Mouse (Mus musculus) thymus, adult 2 months (tissue): ENCODE data around the gene Pigk. TPM values are rescaled to one million over a fixed set of nuclear protein-coding genes. Genes with fewer than 3 reads are reported as not detected.

Experiments
- DNase-seq: peaks from one replicate; pipeline ENCODE4 v3.0.0; 2021
- H3K27ac ChIP-seq: fragments of 200-500 bp; 2 replicates; pipeline ENCODE4 v1.5.1; 2012; ENCODE audit warnings: low read length, control low read depth; ENCODE audit not compliant: control insufficient read depth, insufficient read depth
- H3K27me3 ChIP-seq: fragments of 200-500 bp; 2 replicates; pipeline ENCODE4 v1.6.1; 2012; ENCODE audit warnings: mild to moderate bottlenecking, low read length, moderate library complexity, mixed read lengths; ENCODE audit not compliant: control insufficient read depth, insufficient read depth
- H3K36me3 ChIP-seq: fragments of 200-500 bp; 2 replicates; pipeline ENCODE4 v1.6.1; 2012; ENCODE audit warnings: mild to moderate bottlenecking, low read length, moderate library complexity; ENCODE audit not compliant: control insufficient read depth, insufficient read depth
- H3K4me1 ChIP-seq: fragments of 200-500 bp; replicated peaks from 2 replicates; pipeline ENCODE4 v1.6.1; 2012; ENCODE audit warnings: low read length; ENCODE audit not compliant: control insufficient read depth, insufficient read depth
- H3K4me3 ChIP-seq: fragments of 200-500 bp; 2 replicates; pipeline ENCODE4 v1.5.1; 2012; ENCODE audit warnings: mild to moderate bottlenecking, low read length, control low read depth, moderate library complexity; ENCODE audit not compliant: control insufficient read depth, insufficient read depth
- CTCF ChIP-seq: fragments of 200-500 bp; IDR thresholded peaks from 2 replicates; pipeline ENCODE4 v1.5.1; 2012; ENCODE audit warnings: mild to moderate bottlenecking, control low read depth, low read length, moderate library complexity, borderline replicate concordance; ENCODE audit not compliant: control insufficient read depth, poor library complexity, insufficient read depth; ENCODE audit errors: extremely low read depth
- POLR2A ChIP-seq: fragments of 200-500 bp; IDR thresholded peaks from 2 replicates; pipeline ENCODE4 v1.6.1; 2012; ENCODE audit warnings: mild to moderate bottlenecking, low read length, control low read depth, moderate library complexity; ENCODE audit not compliant: control insufficient read depth, poor library complexity, insufficient read depth; ENCODE audit errors: extremely low read depth
- WGBS: fragments of 180-500 bp; shearing (Covaris S2); methylation state at CpG from one replicate; pipeline ENCODE4 v1.1.7; 2018; 5-methylcytosine and 5-hydroxymethylcytosine counted together
- polyA plus RNA-seq: library from polyadenylated mRNA; depleted of rRNA; stranded (reverse); fragments of >200 nt; gene quantifications from 2 replicates; pipeline ENCODE4 v1.2.3, GENCODE M21; 2012

The Pigk gene
- polyA plus RNA-seq, 1 experiment, result 10.9 TPM

DNA sequence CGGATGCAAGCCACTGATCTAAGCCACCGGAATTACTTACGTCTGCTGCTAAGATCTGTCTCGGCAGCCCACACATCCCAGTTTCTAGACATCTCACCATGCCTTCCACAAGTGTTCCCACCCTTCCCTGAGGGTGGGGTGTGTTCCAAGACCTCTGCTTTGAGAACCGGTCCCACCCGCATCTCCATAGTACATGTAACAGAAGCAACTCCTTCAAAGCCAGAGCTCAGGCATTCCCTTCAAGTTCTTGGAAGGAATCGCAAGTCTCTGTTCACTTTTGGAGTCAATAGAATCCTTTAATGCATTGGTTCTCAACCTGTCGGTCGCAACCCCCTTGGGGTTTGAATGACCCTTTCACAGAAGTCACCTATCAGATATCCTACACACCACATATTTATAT, 185.0 kb downstream of the Pigk start:
- H3K4me1 ChIP-seq, result no peaks in the 10 kb centered on the region
- no peak for DNase-seq
- no peaks in the 10 kb centered on the region for H3K36me3 ChIP-seq
- no peaks in the 10 kb centered on the region for H3K27me3 ChIP-seq
- 95% methylated on average over 9 of the region's 9 CpGs for WGBS
- H3K27ac ChIP-seq, result no peak overlapping the region
- no peak overlapping the region for H3K4me3 ChIP-seq
- TF ChIP-seq CTCF (no peak), POLR2A (no peak)

DNA sequence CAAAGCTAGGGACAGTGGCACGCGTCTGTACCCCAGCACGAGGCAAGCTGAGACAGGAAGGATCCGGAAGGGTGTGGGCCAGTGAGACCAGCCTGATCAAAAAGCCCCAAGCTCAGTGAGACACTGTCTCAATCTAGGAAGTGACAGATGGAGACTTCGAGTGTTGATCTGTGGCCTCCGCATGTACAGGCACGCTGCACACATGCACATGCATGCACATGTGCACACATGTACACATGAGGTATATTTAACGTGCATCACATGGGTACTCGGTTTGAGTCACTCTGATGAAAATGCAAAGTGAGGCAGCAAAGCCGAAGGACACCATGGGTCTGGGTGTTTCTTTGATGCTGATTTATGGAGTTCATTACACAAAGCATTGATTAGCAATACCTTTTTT, 191.1 kb downstream of the Pigk start:
- Histone ChIP-seq H3K36me3 (no peaks in the 10 kb centered on the region), H3K27me3 (no peaks in the 10 kb centered on the region), H3K4me3 (no peak overlapping the region), H3K4me1 (no peaks in the 10 kb centered on the region), H3K27ac (no peak overlapping the region)
- no peak for DNase-seq
- no peak for TF ChIP-seq CTCF
- WGBS, result 92% methylated on average over 10 of the region's 10 CpGs

DNA sequence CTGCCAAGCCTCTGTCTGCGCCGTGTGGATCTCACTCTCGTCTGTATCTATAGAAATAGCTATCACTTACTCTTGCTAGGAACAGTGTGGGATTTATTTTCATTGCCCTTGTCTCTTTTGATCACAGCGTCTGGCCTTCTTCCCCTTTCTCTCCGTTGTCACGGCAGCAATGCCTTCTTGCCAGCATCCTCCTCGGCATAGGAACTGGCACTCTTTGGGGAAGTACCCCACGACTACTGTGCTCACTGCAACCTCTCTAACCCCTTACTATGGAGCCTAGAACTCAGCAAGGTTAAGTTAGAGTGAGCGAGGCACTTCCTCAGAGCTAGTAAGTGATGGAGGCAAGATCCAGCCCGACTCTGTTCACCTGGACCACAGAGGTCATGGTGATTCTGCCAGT, 191.9 kb downstream of the Pigk start:
- DNase-seq, result no peak
- H3K36me3 ChIP-seq, result no peaks in the 10 kb centered on the region
- TF ChIP-seq CTCF, result no peak
- TF ChIP-seq POLR2A, result no peak
- H3K4me1 ChIP-seq, result no peaks in the 10 kb centered on the region
- WGBS, result 22% methylated on average over 10 of the region's 10 CpGs
- no peak overlapping the region for H3K27ac ChIP-seq
- no peak overlapping the region for H3K4me3 ChIP-seq
- no peaks in the 10 kb centered on the region for H3K27me3 ChIP-seq

DNA sequence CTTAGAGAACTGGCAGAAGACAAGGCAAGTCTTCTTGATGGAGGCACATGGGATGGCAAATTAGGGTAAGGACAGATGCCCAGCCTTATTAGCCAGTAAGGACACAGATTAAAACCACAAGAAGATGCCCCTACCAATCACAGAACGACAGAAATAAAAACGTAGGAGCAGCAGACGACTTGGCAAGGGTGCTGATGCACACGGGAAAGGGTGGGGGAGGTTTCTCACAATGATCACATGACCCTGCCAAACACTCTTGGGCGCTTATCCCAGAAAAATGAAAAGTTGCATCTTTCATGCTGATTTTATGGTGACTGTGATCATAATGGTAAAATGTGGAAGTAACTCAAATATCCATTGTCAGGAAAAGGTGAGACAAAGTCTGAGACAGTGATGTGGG, 193.2 kb downstream of the Pigk start:
- H3K27ac ChIP-seq, result no peak overlapping the region
- peaks cover 10% of the 10 kb centered on the region for H3K4me1 ChIP-seq
- WGBS, result 90% methylated on average over 5 of the region's 5 CpGs
- DNase-seq, result no peak
- no peak overlapping the region for H3K4me3 ChIP-seq
- H3K27me3 ChIP-seq, result no peaks in the 10 kb centered on the region
- H3K36me3 ChIP-seq, result no peaks in the 10 kb centered on the region
- TF ChIP-seq POLR2A, result no peak
- no peak for TF ChIP-seq CTCF

DNA sequence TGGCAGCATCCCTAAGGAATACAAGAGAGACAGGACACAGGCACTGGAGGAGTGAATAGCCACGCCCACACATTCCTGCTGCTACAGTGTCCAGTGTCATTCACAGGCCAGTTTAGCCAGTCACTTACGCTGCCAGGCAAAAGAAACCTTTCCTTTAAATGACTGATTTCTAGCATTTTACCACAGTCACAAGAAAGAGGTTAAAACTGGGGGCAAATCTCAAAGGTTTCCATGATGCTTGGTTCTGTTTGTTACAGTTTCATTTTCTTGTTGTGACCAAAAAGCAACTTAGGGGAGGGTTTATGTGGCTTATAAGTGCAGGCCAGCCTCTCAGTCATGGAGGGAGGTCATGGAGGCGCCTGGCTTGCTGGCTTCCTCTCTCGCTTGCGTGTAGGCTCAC, 193.8 kb downstream of the Pigk start:
- DNase-seq, result no peak
- H3K36me3 ChIP-seq, result no peaks in the 10 kb centered on the region
- TF ChIP-seq CTCF (no peak), POLR2A (no peak)
- H3K27ac ChIP-seq, result no peak overlapping the region
- H3K4me3 ChIP-seq, result no peak overlapping the region
- 86% methylated on average over 5 of the region's 5 CpGs for WGBS
- H3K4me1 ChIP-seq, result peaks cover 13% of the 10 kb centered on the region
- H3K27me3 ChIP-seq, result no peaks in the 10 kb centered on the region

DNA sequence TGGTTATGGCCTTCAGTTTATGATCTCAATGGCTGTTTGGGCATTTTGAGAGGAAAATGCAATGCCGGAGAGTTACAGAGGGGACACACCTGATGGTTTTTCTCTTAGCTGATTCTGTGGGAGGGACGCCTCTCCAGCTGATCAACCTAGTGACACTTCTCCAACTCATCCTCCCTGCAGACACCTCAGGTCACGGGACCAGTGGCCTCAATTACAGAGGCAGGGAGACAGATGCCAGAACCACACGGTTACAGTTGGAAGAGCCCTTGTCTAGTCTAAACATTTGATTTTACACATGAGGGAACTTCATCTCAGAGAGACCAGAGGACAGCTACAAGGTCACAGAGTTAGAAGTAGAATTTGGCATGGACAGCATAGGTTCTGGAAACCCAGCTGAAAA, 197.7 kb downstream of the Pigk start:
- H3K36me3 ChIP-seq, result no peaks in the 10 kb centered on the region
- peaks cover 19% of the 10 kb centered on the region for H3K4me1 ChIP-seq
- H3K27ac ChIP-seq, result peak overlapping the region; percentile 91
- no peak for TF ChIP-seq CTCF
- no peak for TF ChIP-seq POLR2A
- no peak for DNase-seq
- no peaks in the 10 kb centered on the region for H3K27me3 ChIP-seq
- no peak overlapping the region for H3K4me3 ChIP-seq
- 61% methylated on average over 4 of the region's 4 CpGs for WGBS
